Mouse (Mus musculus): ENCODE results near the gene Npr3.
"Not testable (repeated sequence)": the region's sequence is repeated elsewhere in the genome, so short reads cannot be mapped to it uniquely, and the experiment has no call there.

Npr3 gene

GRCm38 (mm10) chr15:11882508-11883205, 24.4 kb downstream of the Npr3 start:
- in situ Hi-C loops (cut with MboI; ENCODE audit: low sequenced_read_pairs): no loop called here

DNA sequence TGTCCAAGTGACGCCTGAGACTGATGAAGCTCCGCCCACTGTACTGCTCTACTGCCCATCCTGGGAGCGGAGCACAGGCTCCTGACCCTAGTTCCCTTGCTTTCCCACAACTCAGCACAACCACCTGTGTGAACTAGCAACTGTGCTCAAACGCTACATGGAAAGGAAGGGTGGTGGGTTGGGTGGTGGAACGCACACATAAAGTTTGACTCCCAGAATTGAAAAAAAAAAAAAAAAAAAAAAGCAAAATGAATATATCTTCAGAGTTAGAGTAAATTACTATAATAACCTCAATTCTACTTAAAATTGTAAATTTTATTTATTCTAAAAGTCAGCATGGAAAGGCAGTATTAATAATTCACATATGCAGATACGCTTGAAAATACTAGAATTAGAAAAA, 25.3 kb downstream of the Npr3 start:
- in situ Hi-C loops (cut with MboI; ENCODE audit: low sequenced_read_pairs): no loop called here

GRCm38 (mm10) chr15:11878334-11878733, 28.8 kb downstream of the Npr3 start:
- in situ Hi-C loops (cut with MboI; ENCODE audit: low sequenced_read_pairs): no loop called here

DNA sequence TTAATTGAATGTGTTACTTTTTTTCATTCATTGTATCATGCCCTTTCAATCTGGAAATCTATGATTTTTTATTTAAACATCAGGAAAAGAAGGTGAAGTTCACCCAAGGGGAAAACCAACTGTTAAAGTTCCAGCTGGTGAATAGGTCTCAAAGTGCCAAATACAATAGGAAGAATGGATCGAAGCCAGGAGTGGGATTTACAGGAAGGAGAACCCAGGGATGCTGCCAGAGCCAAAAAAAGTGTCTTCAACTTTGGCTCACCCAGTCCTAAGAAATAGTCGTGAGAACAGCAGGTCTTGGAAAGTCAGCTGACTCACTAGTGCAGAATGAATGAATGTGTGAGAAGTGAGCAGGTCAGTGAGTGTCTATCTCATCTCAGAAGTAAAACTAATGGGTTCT, 29.8 kb downstream of the Npr3 start:
- in situ Hi-C loops (cut with MboI; ENCODE audit: low sequenced_read_pairs): no loop called here

GRCm38 (mm10) chr15:11866918-11867317, 40.2 kb downstream of the Npr3 start:
- in situ Hi-C loops (cut with MboI; ENCODE audit: low sequenced_read_pairs): no loop called here

DNA sequence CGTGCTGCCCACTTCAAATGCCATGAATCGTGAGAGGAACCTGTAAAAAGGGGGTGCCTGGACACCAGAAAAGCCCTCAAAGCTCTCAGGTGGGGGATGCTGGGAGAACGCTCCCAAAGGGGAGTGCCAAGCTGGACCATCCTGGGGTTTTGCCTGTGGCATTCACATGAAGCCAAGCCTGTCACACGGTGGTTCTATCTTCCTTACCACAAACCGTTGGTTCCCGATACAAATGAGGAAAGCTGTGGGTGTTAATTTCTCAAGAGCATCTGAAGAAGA, 43.6 kb downstream of the Npr3 start:
- in situ Hi-C loops (cut with MboI; ENCODE audit: low sequenced_read_pairs): no loop called here

DNA sequence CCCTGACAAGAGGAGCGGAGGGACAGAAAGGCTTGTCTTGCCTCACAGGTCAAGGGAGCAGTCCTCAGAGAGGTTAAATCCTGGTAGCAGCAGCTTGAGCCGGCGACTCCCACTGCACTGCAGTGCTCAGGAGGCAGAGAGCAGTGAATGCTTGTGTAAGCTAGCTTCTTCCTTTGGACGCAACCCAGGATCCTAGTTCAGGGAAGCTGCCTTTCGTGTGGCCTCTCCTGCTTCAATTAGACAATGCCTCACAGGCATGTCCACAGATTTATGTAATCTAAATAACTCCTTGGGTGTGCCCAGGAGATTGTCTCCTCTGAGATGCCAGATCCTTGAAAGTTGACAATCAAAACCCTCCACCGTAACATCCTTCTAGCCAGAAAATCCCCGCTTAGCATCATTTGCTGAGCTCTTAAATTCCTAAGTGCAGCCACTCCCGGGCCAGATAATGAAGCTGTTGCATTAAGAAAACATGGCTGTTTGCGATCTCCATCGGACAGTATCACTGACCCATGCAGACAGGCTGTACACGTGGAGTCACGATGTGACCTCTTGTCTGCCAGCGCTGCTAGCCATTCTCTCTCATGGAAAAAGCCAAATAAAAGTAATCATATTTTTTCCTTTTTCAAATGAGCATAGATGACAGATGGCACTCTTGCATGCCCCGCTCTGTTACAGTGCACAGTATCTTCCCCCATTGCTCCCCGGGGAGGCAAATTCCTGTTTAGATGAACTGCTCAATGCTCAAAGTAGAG, 44.1 kb downstream of the Npr3 start:
- in situ Hi-C loops (cut with MboI; ENCODE audit: low sequenced_read_pairs): no loop called here

- in situ Hi-C loops (cut with MboI; ENCODE audit: low sequenced_read_pairs): no loop called here
Measured at GRCm38 (mm10) chr15:11862253-11862652, 44.8 kb downstream of the Npr3 start.

DNA sequence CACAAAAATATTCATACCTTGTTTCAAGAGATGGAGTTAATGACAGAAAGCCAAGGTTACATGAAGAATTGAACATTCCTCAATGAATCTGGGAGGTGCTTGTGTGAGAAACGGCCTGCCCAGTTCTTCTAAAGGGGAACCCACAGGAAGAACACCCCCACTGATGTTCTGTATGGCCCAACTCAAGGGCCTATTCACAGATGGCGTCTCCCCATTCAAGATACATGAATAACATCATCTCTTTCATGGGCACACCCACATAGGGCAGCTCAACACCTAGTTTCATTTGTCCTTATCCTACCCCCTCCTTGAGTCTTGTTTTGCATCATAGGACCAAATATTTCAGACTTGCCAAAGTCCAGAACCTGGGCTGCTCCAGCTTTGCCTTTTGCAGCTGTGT, 46.8 kb downstream of the Npr3 start:
- in situ Hi-C loops (cut with MboI; ENCODE audit: low sequenced_read_pairs): no loop called here

GRCm38 (mm10) chr15:11859829-11860228, 47.3 kb downstream of the Npr3 start:
- in situ Hi-C loops (cut with MboI; ENCODE audit: low sequenced_read_pairs): no loop called here

DNA sequence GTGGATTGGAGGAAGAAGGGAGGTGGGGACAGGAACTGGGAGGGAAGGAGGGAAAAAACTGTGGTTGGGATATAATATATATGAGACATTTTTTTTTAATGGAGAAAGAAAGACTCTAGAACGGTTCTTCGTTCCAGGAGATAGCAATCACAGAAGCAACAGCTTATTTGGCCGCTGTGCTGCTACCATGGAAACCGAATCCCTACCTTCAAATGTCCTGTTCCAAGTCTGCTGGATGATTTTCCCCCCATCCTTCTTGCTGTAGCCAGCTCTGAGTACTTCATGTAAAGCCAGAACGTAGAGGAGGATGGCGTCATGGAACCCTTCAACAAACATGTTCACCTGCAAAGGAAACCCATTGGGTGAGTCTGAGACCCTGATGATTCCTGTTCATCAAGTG, 48.7 kb downstream of the Npr3 start:
- in situ Hi-C loops (cut with MboI; ENCODE audit: low sequenced_read_pairs): no loop called here

- in situ Hi-C loops (cut with MboI; ENCODE audit: low sequenced_read_pairs): no loop called here
Measured at GRCm38 (mm10) chr15:11845204-11846062, 61.7 kb downstream of the Npr3 start.

- in situ Hi-C loops (cut with MboI; ENCODE audit: low sequenced_read_pairs): no loop called here
Measured at GRCm38 (mm10) chr15:11844115-11844514, 63.0 kb downstream of the Npr3 start.

DNA sequence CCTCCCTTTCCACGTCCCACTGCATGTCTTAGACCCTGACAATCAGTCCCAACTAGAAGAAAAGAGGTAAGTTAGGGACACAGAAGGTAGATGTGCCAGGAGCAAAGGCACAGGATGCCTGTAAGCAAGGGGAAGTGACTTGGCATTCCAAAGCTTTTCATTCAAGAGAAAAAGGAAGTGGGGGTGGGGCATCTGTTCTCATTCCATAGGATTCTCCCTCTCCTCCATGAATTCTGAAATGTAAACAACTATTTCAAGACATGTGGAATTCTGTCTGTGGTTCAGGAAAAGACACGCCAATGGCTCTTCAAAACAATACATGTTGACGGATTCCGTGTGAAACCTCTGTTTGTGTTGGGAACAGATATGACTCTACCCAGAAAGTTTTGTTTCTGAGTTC, 65.3 kb downstream of the Npr3 start:
- in situ Hi-C loops (cut with MboI; ENCODE audit: low sequenced_read_pairs): no loop called here

GRCm38 (mm10) chr15:11835913-11836312, 71.2 kb downstream of the Npr3 start:
- in situ Hi-C loops (cut with MboI; ENCODE audit: low sequenced_read_pairs): no loop called here

DNA sequence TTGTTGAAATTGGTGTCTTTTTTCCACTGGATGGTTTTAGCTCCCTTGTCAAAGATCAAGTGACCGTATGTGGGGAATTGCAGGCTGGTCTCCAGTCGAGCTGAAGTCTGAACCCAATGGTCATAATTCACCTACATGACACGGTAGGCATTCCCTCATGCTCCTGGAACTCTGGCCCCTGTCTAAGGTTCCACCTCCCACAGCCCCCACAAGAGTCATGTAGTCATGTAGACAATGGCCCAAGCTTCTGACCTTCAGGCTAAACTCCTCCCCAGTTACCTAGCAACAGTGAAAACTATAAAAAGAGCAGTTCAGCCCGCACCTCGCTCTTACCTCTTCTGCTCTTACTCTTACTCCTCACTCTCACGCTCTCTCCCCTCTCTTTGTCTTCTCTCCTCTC, 84.7 kb downstream of the Npr3 start:
- in situ Hi-C loops (cut with MboI; ENCODE audit: low sequenced_read_pairs): not testable (repeated sequence)

DNA sequence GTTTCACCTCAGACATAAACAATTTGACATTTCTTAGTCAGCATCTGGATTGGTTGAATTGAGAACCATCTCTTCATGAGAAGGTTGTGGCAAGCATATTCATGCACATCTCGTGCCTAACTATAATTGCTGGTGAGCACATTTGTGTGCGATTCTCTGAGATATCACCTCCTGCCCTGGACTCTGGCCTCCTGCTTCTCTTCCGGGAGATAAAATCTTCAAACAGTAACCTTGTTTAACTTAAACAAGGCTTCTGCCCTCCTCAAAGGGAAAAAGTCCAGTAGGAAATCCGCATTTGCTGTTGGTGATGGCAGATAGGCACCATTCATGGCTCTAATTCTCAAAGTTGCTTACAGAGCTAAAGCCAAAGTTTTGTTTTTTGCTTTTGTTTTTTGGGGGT, 91.5 kb downstream of the Npr3 start:
- in situ Hi-C loops (cut with MboI; ENCODE audit: low sequenced_read_pairs): no loop called here

- in situ Hi-C loops (cut with MboI; ENCODE audit: low sequenced_read_pairs): no loop called here
Measured at GRCm38 (mm10) chr15:11803576-11803975, 103.5 kb downstream of the Npr3 start.

GRCm38 (mm10) chr15:11801863-11802722, 105.0 kb downstream of the Npr3 start:
- in situ Hi-C loops (cut with MboI; ENCODE audit: low sequenced_read_pairs): no loop called here

- in situ Hi-C loops (cut with MboI; ENCODE audit: low sequenced_read_pairs): no loop called here
Measured at GRCm38 (mm10) chr15:11794632-11795031, 112.5 kb downstream of the Npr3 start.

All from CH12F3 (cell line).